ENCODE assay signal across 8 mouse cellular contexts in the genomic region with DNA sequence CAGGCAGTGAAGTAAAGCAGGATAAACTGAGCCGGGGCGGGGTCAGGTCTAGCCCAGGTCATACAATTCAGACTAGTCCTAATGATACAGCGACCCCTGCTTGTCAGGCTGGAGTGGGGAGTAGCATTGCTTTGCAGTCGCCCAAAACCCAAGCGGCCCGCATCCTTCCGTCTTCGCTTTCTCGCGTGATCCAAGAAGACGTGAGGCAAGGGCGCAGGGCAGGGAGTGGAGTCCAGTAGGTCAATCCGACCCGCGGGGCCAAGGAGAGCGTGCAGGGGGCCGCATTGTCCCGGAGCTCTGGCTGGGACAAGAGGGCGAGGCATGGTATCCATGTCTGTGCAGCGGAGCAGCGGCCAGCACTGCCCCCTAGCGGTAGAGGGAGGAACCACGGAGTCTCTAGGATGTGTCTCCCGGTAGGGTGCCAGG. TPM values are rescaled to one million over a fixed set of nuclear protein-coding genes. Genes with fewer than 3 reads are reported as not detected.
DNase-seq lines count a peak whose midpoint lies in the region; ATAC-seq and TF ChIP-seq lines count a peak whose summit lies in the region.

No protein-coding gene starts in this region.

- peak; percentile 94 for DNase-seq in CD4-positive, CD25-positive, alpha-beta regulatory T cell, adult 2 months (ENCODE audit: low read depth, low spot score)
- DNase-seq in brain, embryonic 18.5 days (ENCODE audit: low read depth, low spot score): peak; percentile 37
- peak; percentile 74 for DNase-seq in liver, adult 2 months (ENCODE audit: extremely low read depth, low read depth, low spot score)
- DNase-seq in spleen, postnatal 36 days (ENCODE audit: low spot score in 2 of 2): peak; percentile 84 to 90

- no peaks in the 10 kb centered on the region for H3K36me3 ChIP-seq in erythroblast, embryonic 14.5 days (ENCODE audit: control insufficient read depth)
- no peaks in the 10 kb centered on the region for H3K36me3 ChIP-seq in heart, embryonic 12.5 days
- H3K36me3 ChIP-seq in kidney, embryonic 16.5 days (ENCODE audit: insufficient read depth, low read length): no peaks in the 10 kb centered on the region
- no peaks in the 10 kb centered on the region for H3K36me3 ChIP-seq in liver, adult 2 months (ENCODE audit: control insufficient read depth, insufficient read depth, low read length)

- WGBS in heart, embryonic 12.5 days: under 1% methylated on average over 24 of the region's 24 CpGs
- under 1% methylated on average over 23 of the region's 24 CpGs for WGBS in kidney, embryonic 16.5 days
- under 1% methylated on average over 24 of the region's 24 CpGs for WGBS in liver, adult 2 months

- peak; percentile 93 for ATAC-seq in heart, embryonic 12.5 days (ENCODE audit: insufficient number of reproducible peaks, low FRiP score)
- peak; percentile 93 for ATAC-seq in kidney, embryonic 16.5 days (ENCODE audit: low FRiP score, low TSS enrichment)
- ATAC-seq in monocyte, adult 5-6 weeks (replicated peaks; ENCODE audit: insufficient number of reproducible peaks, low FRiP score, low TSS enrichment, poor library complexity, severe bottlenecking): peak; percentile 78

- no peaks in the 10 kb centered on the region for H3K27me3 ChIP-seq in erythroblast, embryonic 14.5 days (ENCODE audit: control insufficient read depth)
- no peaks in the 10 kb centered on the region for H3K27me3 ChIP-seq in heart, embryonic 12.5 days (replicated peaks)
- H3K27me3 ChIP-seq in kidney, embryonic 16.5 days (ENCODE audit: insufficient read depth, low read length): no peaks in the 10 kb centered on the region
- H3K27me3 ChIP-seq in liver, adult 2 months (ENCODE audit: control insufficient read depth, insufficient read depth, low read length): no peaks in the 10 kb centered on the region

- peak overlapping the region; percentile 55; the same call in 1 of the 2 replicates for H3K27ac ChIP-seq in heart, embryonic 12.5 days (ENCODE audit: poor library complexity, severe bottlenecking)
- H3K27ac ChIP-seq in kidney, embryonic 16.5 days (ENCODE audit: low read length): peak overlapping the region; percentile 81
- no peak overlapping the region for H3K27ac ChIP-seq in liver, adult 2 months (replicated peaks; ENCODE audit: insufficient read depth, low read depth, low read length)

- peak; percentile 96 for TF ChIP-seq CTCF in liver, adult 2 months (IDR thresholded peaks at IDR 0.05; ENCODE audit: low read depth, low read length)

- H3K79me2 ChIP-seq in liver, adult 2 months (ENCODE audit: control insufficient read depth, insufficient read depth, low read length): no peaks in the 10 kb centered on the region

- H3K4me3 ChIP-seq in erythroblast, embryonic 14.5 days (replicated peaks): peak overlapping the region; percentile 74
- peak overlapping the region; percentile 54 for H3K4me3 ChIP-seq in heart, embryonic 12.5 days
- H3K4me3 ChIP-seq in kidney, embryonic 16.5 days (ENCODE audit: low read length): peak overlapping the region; percentile 58
- H3K4me3 ChIP-seq in liver, adult 2 months (ENCODE audit: insufficient read depth, low read depth, low read length): peak overlapping the region; percentile 69

- H3K9ac ChIP-seq in heart, embryonic 12.5 days: peak overlapping the region; percentile 71
- H3K9ac ChIP-seq in kidney, embryonic 16.5 days (replicated peaks; ENCODE audit: low read length): peak overlapping the region; percentile 72
- H3K9ac ChIP-seq in liver, adult 2 months (ENCODE audit: low read depth, low read length): peak overlapping the region; percentile 55

- no peak for TF ChIP-seq POLR2A in liver, adult 2 months (IDR thresholded peaks at IDR 0.05; ENCODE audit: extremely low read depth, insufficient read depth, low read length)

- no peaks in the 10 kb centered on the region for H3K9me3 ChIP-seq in erythroblast, embryonic 14.5 days (ENCODE audit: control insufficient read depth, low read length)
- no peaks in the 10 kb centered on the region for H3K9me3 ChIP-seq in heart, embryonic 12.5 days (replicated peaks)
- H3K9me3 ChIP-seq in kidney, embryonic 16.5 days (ENCODE audit: low read length): no peaks in the 10 kb centered on the region

- peak overlapping the region; percentile 70 for H3K4me2 ChIP-seq in heart, embryonic 12.5 days
- peak overlapping the region; percentile 62 for H3K4me2 ChIP-seq in kidney, embryonic 16.5 days (replicated peaks; ENCODE audit: low read depth, low read length)

- peaks cover 40% of the 10 kb centered on the region for H3K4me1 ChIP-seq in erythroblast, embryonic 14.5 days (ENCODE audit: control insufficient read depth)
- peaks cover 6% of the 10 kb centered on the region; the same call in 1 of the 2 replicates for H3K4me1 ChIP-seq in heart, embryonic 12.5 days (replicated peaks)
- H3K4me1 ChIP-seq in kidney, embryonic 16.5 days (ENCODE audit: insufficient read depth, low read length): peaks cover 5% of the 10 kb centered on the region
- H3K4me1 ChIP-seq in liver, adult 2 months (ENCODE audit: control insufficient read depth, insufficient read depth, low read length): no peaks in the 10 kb centered on the region

RNA-seq across cellular contexts. Expression of gene Ankrd9, which starts 13.3 kb away (rescaled TPM):
- 11.8 and 12.2 TPM in 2 replicates for polyA plus RNA-seq in erythroblast, embryonic 14.5 days (2012)
- polyA plus RNA-seq in heart, embryonic 12.5 days (2016; fragmentation: Nextera tagmentation; extraction: Ambion mirVana): 13.2 and 14.2 TPM in 2 replicates
- polyA plus RNA-seq in kidney, embryonic 16.5 days (2015; fragmentation: Nextera tagmentation; extraction: Ambion mirVana): 14.8 and 16.7 TPM in 2 replicates
- 0.94 and 1.4 TPM in 2 replicates for total RNA-seq in liver, adult 2 months (2014; rRNA removed)
- 10.5 and 12.8 TPM in 2 replicates for polyA plus RNA-seq in liver, adult 2 months (2012; rRNA removed)
- total RNA-seq in monocyte, adult 5-6 weeks (2017): 3.8 to 5.8 TPM (median 5.5 TPM) in 3 replicates

RNA-seq across cellular contexts. Expression of gene Rcor1, which starts 47.0 kb away (rescaled TPM):
- polyA plus RNA-seq in erythroblast, embryonic 14.5 days (2012): 0.31 and 0.44 TPM in 2 replicates
- 8.8 and 9.2 TPM in 2 replicates for polyA plus RNA-seq in heart, embryonic 12.5 days (2016; fragmentation: Nextera tagmentation; extraction: Ambion mirVana)
- polyA plus RNA-seq in kidney, embryonic 16.5 days (2015; fragmentation: Nextera tagmentation; extraction: Ambion mirVana): 9.7 and 9.8 TPM in 2 replicates
- total RNA-seq in liver, adult 2 months (2014; rRNA removed): 4.4 and 5.9 TPM in 2 replicates
- polyA plus RNA-seq in liver, adult 2 months (2012; rRNA removed): 3.4 and 5.3 TPM in 2 replicates
- total RNA-seq in monocyte, adult 5-6 weeks (2017): 12.4 to 20.5 TPM (median 14.2 TPM) in 3 replicates

Comparison
In these comparisons a context has a peak if more than half of its experiments do, and no peak if none do; other contexts are left out.
1. DNase-seq: peak in every context shown above with its lines; median percentile 94 in CD4-positive, CD25-positive, alpha-beta regulatory T cell, adult 2 months; 87 in spleen, postnatal 36 days; 74 in liver, adult 2 months; 37 in brain, embryonic 18.5 days.